Mouse (Mus musculus) duodenum, adult 2 months (tissue): ENCODE results near the gene Ect2. TPM values are rescaled to one million over a fixed set of nuclear protein-coding genes. Genes with fewer than 3 reads are reported as not detected.

Source experiments
- polyA plus RNA-seq: library from polyadenylated mRNA; depleted of rRNA; stranded (reverse); fragments of >200 nt; gene quantifications from 2 replicates; pipeline ENCODE4 v1.2.3, GENCODE M21; 2012; ENCODE audit warnings: low replicate concordance; rRNA removed

Gene Ect2
- polyA plus RNA-seq, result 0.94 and 1.3 TPM in 2 replicates

DNA sequence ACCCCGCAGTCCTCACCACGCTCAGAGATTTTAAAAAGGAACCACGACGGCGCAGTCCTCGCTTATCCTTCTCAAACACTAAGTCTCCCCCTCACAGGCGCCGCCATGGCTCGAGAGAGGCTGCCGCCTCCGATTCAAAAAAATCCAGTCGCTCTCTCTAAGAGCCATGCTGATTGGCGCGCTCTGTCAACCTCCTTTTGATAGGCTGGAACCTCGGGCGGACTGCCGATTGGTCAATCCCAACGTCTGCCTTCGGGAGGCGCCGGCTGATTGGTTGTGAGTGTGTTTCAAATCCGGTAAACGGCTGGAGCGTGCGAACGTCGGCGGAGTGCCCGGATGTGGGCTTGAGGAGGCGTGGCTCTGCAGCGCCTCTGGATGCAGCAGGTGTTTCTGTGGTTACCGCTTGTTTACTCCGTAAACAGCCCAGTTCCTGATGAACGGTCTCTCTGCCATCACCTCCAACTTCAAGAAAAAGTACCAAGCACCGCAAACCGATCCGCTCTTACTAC, at the start of gene Ect2:
Gene Ect2 (minus strand): TSS at position 178 of the 509 bp plus-strand sequence.

DNA sequence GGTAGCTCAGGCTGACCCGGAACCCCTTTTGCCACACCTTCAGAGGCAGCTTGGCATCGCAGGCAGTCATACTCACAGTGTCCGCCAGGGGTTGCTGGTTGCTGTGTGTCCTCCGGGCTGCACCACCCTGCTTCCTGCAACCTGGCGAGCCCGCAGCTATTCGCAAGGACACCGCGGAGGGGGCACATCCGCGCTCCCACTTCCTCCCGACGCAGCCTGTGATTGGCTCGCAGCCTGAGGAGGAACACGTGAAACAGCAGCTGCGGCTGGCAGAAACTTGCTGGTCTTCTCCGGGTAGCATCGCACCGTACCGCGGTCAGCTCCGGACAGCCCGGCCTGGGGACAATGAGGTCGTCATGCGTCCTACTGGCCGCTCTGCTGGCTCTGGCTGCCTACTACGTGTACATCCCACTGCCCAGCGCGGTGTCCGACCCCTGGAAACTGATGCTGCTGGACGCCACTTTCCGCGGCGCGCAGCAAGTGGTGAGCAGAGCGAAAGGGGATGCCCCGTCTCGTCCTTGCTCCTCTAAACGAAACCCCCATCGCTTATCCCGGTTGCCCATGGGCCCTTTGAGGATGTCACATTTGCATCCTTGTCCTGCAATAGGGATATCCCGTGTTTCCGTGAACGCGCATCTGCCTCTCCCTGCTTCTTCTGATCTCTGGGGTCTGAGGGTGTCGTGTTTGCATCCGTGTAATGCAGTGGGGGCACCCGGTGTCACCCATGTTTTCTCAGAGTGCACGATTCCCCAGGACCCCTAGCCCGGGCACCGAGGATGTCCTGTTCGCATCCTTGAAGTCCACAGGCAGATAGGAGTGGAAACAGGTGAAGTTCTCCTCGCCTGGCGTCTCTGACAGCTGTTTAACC, 29.3 kb upstream of the Ect2 start, which contains the start of gene Nceh1:
Gene Nceh1 (plus strand): TSS at position 233 of the 868 bp plus-strand sequence.

Other genes with a start within 250 kb of the Ect2 start
- gene Nceh1, start 29.1 kb upstream of the Ect2 start, polyA plus RNA-seq, result 9.1 and 11.9 TPM in 2 replicates
- 4.0 and 4.5 TPM in 2 replicates for gene Tnfsf10, start 163.2 kb upstream of the Ect2 start, polyA plus RNA-seq
- gene Ghsr, start 217.5 kb upstream of the Ect2 start, polyA plus RNA-seq, result not detected in 2 replicates